Mouse (Mus musculus) E14TG2a.4 (cell line): Measurements from ENCODE around the gene Jmjd8.

Experiments used
- CTCF ChIP-seq: conservative IDR thresholded peaks from 2 replicates; pipeline ENCODE4 v1.5.1; 2014; ENCODE audit warnings: low read length
- POU5F1 ChIP-seq: IDR thresholded peaks from 2 replicates; pipeline ENCODE4 v1.6.1; 2014; ENCODE audit warnings: low read length, borderline replicate concordance

DNA sequence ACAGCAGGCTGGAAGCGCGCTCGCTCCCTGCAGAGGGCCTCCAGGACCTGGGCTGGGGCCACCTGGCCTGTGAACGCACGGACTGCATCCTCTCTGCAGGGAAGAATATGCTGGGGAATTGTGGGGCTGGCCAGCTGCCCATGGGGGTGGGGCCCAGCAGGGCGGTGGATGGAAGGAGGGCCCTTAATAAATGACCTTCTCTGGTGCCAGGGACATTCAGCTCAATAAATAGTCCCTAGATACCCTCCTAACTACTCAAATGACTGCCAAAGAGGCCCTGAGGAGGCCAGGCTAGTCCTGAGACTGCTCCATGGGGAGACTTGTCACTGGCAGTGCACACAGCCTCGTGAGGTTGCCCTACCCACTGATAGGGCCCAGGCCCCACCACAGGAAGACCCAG is 45.6 kb upstream of the Jmjd8 start:
- TF ChIP-seq CTCF, result no peak
- TF ChIP-seq POU5F1, result no peak
